Mouse (Mus musculus) cerebellum, adult 9-11 months (tissue): ENCODE results near the gene Mrpl28.
"Not testable (repeated sequence)": the region's sequence is repeated elsewhere in the genome, so short reads cannot be mapped to it uniquely, and the experiment has no call there.

Source experiments
- DNase-seq: peaks from one replicate; pipeline ENCODE4 v3.0.0; 2022

Gene Mrpl28

DNA sequence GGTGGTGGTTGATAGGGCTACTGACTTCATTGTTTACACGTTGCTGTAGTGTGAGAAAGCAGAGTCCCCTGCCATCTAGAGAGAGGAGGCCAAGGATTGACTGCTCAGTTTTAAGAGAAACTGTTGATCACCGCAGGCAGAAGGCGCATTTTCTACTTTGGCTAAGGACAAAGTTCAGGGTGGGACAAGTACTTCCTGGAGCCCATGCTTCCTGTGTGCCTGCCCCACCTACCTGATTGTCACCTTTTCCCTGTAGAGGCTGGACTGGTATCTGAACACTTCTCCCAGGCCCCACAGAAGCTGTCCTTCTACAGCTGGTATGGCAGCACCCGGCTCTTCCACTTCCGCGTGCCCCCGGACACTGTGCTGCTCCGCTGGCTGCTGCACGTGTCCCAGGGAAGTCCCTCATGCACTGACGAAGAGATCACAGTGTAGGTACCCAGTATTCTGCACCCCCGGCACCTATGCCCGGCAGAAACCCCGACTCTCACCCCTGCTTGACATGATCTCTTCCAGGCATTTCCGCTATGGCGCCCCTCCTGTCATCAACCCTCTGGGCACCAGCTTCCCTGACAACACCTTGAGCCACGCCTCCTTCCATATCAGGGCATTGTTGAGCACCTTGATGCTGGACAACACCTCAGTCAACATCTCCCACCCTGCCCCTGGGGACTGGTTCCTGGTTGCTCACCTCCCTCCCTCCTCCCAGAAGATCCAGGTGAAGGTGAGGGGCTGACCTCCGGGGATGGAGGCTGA lies 6.6 kb upstream of the Mrpl28 start:
- no peak for DNase-seq

DNA sequence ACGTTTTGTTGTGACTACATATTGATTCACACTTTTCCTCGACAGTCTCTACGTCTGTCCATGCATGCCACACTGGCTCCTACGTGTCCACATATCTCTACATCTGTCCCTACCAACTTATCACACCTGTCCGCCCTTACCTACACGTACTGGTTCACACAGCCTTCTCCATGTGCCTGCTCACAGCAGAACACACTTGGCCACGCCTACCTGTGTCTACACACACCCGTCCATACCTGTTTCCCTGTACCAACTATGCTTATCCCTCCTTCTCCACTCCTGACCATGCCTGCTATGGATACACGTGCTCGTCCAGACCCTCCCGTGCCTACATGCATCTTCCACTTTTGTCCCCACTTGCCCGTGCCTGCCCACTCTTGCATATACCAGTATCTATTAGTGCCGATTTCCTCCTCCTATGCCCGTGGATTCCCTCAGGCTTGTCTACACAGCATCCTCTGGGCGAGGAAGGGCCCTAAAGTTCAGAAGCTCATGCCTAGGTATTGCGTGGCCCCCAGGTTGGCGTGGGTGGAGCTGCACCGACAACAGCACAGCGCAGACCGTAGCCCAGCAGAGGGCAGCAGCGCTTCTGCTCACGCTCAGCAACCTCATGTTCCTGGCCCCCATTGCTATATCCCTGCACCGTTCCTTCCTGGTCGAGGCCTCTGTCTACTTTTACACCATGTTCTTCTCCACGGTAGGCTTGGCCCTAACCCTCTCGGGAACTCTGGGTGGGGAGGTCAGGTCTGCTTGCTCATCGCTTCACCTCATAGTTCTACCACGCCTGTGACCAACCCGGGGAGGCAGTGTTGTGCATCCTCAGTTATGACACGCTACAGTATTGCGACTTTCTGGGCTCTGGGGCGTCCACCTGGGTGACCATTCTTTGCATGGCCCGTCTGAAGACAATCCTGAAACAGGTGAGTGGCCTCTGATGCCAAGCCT lies 3.3 kb upstream of the Mrpl28 start:
- DNase-seq, result peak; percentile 68

DNA sequence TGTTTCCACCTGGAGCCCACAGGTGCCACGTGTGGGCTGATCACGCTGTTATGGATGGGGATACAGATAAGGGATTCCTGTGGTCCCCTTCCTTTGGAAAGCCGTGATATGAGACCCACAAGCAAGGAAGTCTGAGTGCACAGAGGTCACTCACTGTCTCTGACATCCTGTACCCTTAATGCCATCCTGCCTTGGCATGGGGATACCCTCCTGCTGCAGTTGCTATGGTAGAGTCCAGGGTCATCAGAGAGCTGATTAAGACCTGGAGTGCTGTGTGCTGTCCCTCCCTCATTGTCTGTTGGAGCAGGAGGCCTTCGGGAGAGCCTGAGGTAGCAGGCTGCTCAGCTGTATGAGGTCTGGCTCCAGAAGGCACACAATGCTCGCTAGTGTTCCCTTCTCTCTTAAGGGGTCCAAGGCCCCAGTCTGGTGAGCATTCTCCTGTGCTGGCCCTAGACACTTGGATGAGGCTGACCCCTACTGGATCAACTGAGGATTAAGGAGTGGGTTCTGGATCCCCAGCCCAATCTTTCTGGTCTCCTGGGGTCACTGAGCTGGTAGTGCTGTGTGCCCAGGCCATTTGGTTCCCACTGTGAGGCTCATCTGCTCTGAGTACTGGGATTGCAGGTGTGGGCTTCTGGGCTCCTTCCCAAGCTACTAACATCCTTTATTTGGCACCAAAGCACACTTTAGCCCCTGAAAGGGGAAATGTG lies 714 bp upstream of the Mrpl28 start:
- DNase-seq, result peak; percentile 65

DNA sequence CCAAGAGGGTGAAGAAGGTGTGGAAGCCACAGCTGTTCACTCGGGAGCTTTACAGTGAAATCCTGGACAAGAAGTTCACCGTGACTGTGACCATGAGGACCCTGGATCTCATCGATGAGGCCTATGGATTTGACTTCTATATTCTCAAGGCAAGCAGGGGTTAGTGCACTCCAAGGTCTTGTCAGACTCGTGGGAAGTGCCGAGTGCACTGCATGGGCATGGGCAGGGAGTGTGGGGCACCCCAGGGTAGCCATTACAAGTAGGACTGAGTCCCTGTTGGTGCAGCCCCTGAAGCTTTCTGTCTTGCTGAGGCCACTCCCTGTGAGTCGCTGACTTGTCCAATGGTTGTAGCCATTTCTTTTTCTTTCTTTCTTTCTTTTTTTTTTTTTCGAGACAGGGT lies 1.3 kb downstream of the Mrpl28 start:
- DNase-seq, result peak; percentile 40

DNA sequence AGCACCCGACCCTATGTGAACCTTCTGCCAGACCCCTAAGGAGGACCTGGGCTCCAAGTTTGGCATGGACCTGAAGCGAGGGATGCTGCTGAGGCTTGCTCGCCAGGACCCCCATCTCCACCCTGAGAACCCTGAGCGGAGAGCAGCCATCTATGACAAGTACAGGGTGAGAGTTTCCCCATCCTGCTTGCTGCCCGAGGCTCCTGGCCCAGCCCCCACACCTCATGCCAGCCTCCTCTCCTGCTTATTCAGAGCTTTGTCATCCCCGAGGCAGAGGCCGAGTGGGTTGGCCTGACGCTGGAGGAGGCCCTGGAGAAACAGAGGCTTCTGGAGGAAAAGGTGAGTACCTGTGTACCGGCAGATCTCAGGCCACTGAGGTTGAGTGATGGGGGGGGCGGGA lies 1.9 kb downstream of the Mrpl28 start:
- peak; percentile 44 for DNase-seq

DNA sequence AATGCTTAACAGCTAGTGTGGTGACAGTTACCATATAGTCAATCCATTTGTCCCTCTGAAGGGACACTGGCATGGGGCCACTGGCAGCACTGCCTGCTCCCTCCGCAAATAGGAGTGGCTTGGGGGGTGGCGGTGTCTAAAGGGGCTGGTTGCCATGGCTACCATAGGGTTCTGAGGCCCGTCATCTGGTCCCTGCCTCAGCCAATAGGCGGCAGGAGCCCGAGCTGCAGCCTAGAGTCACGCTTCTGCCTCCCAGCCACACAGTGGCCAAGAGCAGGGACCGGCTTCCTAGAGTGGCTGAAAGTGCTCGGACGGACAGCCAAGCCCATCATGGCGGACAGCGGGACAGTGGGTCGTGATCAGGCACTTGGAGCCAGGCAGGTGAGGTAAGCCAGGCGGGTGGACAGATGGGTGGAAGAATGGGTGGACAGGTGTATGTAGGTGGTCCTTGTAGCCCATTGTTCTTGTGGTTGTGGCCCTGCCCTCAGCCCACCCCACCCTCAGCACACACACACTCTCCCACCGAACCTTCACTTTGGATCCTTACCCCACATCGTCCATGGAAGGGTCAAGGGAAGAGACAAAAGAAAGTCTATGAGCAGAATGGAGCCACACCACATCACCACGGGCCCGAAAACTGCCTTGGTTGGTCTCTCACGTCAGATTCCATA lies 7.9 kb downstream of the Mrpl28 start:
- DNase-seq, result no peak

DNA sequence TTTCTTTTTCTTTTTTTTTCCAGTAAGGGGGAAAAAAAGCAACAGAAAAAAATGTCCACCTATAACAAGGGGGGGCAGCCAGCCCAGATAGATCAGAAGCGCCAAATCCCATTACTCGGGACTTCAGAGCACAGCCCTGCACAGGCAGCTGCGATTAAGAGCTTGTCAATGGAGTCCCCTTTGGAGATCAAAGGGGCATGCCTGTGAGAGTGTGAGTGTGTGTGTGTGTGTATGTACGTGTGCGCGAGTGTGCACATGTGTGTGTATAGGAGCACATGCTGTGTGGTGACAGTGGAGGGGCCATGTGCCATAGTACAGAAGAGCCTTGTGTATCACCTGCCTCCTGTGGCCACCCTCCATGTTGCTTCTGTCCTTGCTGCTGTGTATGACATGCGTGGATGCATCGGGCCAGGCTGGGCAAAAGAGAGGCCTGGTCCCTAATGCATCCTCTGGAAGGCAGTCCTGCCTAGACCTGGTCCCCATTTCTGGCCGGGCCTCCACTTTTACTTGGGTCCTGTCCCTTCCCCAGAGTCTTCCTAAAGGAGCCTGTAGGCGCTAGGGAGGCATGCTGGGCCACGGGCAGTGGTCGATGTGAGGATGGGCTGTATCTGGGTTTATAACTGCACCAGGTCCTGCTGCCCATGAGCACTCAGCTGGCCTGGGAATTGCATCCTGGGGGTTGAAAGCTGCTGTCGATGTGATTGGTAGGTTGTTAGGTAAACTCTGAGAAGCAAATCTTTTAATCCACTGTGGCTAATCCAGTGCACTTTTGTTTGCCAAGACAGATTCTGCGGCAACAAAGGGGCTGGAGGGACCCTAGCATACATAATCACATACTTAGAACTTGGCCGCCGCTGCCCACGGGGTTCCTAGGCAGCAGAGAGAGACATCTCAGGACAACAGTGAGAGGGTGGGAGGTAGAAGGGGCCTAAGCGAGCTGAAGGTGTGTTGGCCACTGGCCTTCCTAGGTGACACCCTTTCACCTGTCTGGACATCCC lies 8.9 kb downstream of the Mrpl28 start:
- no peak for DNase-seq

DNA sequence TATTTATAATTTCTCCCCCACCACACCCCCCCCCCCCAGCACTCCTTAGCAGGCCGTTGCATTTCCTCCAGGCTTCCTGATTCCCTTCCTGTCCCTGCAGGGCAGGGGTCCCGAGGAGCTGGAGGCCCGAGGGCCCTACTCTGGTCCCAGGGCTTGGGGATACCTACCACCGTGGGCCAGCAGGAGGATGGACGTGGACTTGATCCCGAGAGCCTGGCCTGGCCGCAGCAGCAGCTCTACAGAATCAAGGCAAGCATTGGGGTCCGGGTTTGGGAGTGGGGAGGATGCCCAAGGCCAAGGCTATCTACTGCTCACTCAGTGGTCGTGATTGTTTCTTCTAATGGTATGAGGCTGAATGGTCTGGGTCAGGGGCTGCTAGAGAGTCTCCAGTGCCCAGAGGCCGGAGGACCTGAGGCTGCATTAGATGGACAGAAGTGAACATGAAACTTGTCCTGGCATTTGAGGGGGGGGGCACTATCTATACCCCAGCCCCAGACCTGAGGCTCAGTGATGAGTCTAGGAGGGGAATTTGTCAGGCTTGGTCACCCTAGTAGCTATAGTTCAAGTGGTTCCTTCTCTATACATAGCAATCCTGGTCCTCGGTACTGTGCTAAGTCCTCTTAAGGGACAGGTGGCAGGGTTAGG lies 13.9 kb downstream of the Mrpl28 start:
- DNase-seq, result peak; percentile 49

DNA sequence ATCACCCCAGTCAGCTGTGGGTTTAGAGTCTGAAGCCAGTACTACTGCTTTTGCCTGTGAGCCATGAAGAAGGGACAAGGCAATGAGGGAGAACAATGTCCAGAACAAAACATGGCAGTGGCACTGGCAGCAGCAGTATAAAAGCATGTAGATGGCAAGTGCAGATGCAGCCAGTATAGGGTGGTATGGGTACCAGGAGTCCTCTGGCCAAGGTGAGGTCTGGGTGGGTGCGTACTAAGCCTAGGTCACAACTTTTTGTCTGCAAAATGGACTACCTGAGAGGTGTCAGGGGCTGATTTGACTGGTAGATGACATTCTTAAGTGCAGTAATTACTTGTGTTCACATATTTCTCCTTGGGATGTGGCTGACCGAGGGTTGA lies 14.4 kb downstream of the Mrpl28 start:
- no peak for DNase-seq

DNA sequence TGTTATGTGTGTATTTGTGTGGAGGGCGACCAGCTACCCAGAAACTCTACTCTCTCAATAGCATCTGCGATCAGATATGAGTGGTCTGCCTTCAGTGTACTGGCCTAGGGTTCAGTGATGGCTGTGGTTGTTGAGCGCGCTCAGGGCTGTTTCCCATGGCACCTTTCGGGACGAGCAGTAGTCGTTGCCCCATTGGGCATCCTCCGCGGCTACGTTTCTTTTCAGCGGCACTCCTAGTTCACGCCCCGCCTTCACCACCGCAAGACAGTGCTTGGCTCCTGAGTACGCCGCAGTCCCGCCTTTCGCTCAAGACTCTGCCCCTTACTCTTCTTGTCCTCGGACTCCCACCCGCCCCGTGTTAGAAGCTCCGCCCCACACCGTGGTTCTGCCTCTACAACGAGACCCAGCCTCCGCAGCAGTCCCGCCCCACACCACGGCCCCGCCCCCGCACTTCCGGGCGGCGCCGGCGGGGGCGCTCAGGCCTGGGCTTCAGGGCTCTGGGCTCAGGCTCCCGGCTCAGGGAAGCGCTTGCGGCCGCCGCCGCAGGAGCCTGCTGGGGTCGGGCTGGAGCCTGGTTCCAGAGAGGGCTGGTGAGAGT lies 15.0 kb downstream of the Mrpl28 start, which contains the start of gene Axin1:
Gene Axin1, plus strand, starts transcription at position 450 of the 598 bp plus-strand sequence.
- peak; percentile 98 for DNase-seq

DNA sequence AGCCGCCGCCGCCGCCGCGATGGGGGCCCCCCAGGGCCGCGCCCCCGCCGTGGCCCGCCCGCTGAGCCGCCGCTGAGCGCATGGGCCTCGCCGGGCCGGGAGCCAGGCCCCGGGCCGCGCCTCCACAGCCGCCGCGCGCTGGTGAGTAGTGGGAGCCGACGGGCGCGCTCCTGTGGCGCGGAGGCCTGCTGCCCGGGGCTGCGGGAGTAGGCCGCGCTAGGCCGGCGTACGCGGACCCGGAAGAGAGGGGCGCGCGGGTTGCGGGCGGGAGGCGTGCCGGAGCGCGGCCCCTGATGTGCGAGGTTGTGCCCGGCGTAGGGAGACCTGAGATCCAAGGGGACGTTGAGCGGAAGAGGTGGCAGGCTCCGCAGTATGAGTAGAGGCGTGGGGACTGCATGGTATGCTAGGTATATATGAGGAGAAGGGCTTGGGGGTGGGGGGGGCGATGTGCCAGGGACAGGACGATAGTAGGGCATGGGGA lies 15.6 kb downstream of the Mrpl28 start:
- DNase-seq, result no peak

DNA sequence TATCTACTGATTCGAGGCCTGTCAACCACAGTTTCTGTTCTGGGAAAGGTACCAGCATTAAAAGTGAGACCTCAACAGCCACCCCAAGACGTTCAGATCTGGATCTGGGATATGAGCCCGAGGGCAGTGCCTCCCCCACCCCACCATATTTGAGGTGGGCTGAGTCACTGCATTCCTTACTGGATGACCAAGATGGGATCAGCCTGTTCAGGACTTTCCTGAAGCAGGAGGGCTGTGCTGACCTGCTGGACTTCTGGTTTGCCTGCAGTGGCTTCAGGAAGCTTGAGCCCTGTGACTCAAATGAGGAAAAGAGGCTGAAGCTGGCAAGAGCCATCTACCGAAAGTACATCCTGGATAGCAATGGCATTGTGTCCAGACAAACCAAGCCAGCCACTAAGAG lies 19.5 kb downstream of the Mrpl28 start:
- DNase-seq, result no peak

DNA sequence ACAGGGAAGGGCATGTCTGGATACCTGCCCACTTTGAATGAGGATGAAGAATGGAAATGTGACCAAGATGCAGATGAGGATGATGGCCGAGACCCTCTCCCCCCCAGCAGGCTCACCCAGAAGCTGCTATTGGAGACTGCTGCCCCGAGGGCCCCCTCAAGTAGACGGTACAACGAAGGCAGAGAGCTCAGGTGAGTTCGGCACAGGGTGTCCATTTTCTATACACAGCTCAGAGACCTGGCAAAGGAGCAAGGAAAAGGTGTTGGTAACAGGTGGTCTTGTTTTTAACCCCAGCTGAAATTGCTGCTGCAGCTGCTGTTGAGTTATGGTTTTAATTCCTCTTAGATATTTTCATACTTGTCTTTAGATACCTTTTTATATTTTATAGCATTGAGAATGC lies 20.1 kb downstream of the Mrpl28 start:
- no peak for DNase-seq

DNA sequence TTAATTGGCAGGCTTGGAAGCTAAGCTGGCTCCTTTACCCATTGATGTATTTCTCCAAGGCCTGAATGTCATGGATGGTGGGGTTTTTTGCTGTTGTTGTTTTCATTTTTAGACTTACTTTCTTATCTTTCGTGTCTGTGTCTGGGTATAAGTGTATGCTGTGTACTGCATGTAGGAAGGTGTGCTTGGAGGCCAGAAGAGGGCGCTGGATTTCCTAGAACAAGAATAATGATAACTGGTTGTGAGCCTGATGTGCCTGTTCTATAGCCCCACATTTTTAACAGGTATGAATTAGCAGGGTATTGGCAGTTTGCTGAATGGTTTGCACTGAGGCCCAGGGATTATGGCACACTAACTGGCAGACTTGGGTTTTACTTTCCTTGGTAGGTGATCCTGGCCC lies 25.8 kb downstream of the Mrpl28 start:
- no peak for DNase-seq

DNA sequence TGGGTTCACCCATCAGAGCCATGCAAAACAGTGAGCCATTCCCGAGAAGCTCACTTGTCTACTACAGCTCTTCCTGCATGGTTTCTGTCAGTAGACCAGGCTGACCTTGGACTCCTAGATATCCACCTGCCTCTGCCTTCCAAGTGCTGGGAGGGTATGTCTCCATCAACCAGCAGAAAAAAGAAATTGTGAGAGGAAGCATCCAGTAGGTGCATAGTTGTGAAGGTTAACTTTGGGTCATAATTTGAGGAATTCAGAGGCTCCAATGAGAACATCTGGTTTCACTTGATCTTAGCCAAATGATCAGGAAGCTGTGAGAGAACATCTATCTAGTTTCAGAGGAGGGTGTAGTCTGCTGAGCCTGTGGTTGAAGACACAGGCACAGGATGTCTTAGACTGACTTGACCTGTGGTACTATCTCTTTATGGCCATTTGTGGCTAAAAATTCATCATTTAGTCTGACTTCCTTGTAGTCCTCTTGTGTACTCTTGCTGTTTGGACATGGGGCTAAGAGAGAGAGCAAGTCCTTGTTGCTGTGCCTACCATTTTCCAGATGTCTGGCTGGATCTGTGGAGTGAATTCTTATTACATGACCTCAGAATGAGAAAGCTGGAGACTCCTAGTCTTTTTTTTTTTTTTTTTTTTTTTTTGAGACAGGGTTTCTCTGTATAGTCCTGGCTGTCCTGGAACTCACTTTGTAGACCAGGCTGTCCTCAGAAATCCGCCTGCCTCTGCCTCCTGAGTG lies 28.8 kb downstream of the Mrpl28 start:
- DNase-seq, result no peak

DNA sequence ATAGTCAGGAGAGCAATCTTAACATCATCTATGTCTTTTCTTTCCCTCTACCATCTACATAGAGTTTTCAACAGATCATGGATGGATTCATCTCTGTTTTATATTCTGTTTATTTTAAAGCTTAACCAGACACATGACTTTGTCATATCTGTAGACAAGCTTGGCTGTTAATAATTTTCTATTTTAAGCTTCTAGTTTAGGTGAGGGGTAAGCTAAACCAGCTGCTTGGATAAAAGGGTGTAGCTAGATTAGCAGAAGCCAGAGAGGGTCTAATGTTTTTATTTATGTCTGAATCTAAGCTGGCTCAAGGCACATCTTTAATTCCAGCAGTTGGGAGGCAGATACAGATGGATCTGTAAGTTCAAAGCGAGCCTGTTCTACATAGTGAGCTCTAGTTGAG lies 39.4 kb downstream of the Mrpl28 start:
- DNase-seq, result no peak

DNA sequence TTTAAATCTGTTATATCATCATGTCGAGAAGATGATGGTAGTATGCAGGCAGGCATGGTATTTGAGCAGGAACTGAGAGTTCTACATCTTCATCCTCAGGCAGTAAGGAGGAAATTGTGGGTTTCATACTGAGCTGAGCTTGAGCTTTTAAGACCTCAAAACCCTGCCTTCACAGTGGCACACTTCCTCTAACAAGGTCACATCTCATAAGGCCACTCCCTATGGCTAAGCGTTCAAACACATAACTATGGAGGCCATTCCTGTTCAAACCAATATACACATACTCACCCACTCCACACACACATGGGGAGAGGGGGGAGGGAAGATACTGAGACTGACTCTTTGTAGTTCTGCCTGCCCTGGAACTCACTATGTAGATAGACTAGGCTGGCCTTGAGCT lies 44.7 kb downstream of the Mrpl28 start:
- DNase-seq, result no peak

DNA sequence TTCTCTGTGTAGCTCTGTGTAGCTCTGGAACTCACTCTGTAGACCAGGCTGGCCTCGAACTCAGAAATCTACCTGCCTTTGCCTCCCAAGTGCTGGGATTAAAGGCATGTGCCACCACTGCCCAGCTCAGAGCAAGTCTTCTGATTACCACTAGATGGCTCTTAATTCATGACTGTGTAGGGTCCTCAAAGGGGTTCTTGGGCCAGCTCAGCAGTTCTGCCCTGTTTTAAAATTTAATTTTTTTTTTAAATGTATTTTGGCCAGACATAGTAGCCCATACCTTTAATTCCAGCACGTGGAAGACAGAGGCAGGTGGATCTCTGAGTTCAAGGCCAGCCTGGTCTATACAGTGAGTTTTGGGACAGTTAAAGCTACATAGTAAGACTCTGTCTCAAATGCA lies 51.9 kb downstream of the Mrpl28 start:
- DNase-seq, result not testable (repeated sequence)
